Mouse (Mus musculus) midbrain, embryonic 14.5 days (tissue): ENCODE data around the gene Trim29. TPM values are rescaled to one million over a fixed set of nuclear protein-coding genes. Genes with fewer than 3 reads are reported as not detected.

Source experiments
- ATAC-seq: fragments of 200-750 bp; cut with Nextera tagmentation; 2 replicates; pipeline ENCODE4 v1.8.0; 2017; ENCODE audit warnings: moderate number of reproducible peaks, moderate library complexity; ENCODE audit not compliant: low FRiP score, low TSS enrichment
- DNase-seq: peaks from one replicate; pipeline ENCODE4 v3.0.0-alpha.2; 2015
- H3K27ac ChIP-seq: fragments of 300-500 bp; sonication (generic); replicated peaks from 2 replicates; pipeline ENCODE4 v1.5.1; 2014; ENCODE audit warnings: mild to moderate bottlenecking, low read depth, low read length, moderate library complexity
- H3K27me3 ChIP-seq: fragments of 300-500 bp; sonication (generic); 2 replicates; pipeline ENCODE4 v1.6.1; 2014; ENCODE audit warnings: low read length, control low read depth, mixed read lengths; ENCODE audit not compliant: control insufficient read depth, insufficient read depth
- H3K36me3 ChIP-seq: fragments of 300-500 bp; sonication (generic); 2 replicates; pipeline ENCODE4 v1.6.1; 2014; ENCODE audit warnings: low read length, control low read depth; ENCODE audit not compliant: control insufficient read depth, insufficient read depth
- H3K4me1 ChIP-seq: fragments of 300-500 bp; sonication (generic); 2 replicates; pipeline ENCODE4 v1.6.1; 2014; ENCODE audit warnings: mild to moderate bottlenecking, antibody characterized with exemption, low read length, control low read depth; ENCODE audit not compliant: control insufficient read depth, insufficient read depth
- H3K4me2 ChIP-seq: fragments of 300-500 bp; sonication (generic); 2 replicates; pipeline ENCODE4 v1.6.1; 2014; ENCODE audit warnings: mild to moderate bottlenecking, low read length, moderate library complexity
- H3K4me3 ChIP-seq: fragments of 300-500 bp; sonication (generic); replicated peaks from 2 replicates; pipeline ENCODE4 v1.5.1; 2014; ENCODE audit warnings: low read depth, low read length
- H3K9ac ChIP-seq: fragments of 300-500 bp; sonication (generic); replicated peaks from 2 replicates; pipeline ENCODE4 v1.6.1; 2014; ENCODE audit warnings: mild to moderate bottlenecking, low read length, moderate library complexity
- H3K9me3 ChIP-seq: fragments of 300-500 bp; sonication (generic); 2 replicates; pipeline ENCODE4 v1.6.1; 2016; ENCODE audit warnings: low read length, control low read depth, mixed read lengths; ENCODE audit not compliant: control insufficient read depth
- WGBS: fragments of 180-500 bp; shearing (Covaris S2); extraction: QIAGEN DNeasy Blood & Tissue Kit; methylation state at CpG from one replicate; pipeline ENCODE4 v1.1.7; 2014; 5-methylcytosine and 5-hydroxymethylcytosine counted together
- polyA plus RNA-seq: library from polyadenylated mRNA; unstranded; fragments of >200 nt; fragmentation: Nextera tagmentation; extraction: Ambion mirVana; gene quantifications from 2 replicates; pipeline ENCODE4 v1.2.1, GENCODE M21; 2014

The Trim29 gene
- polyA plus RNA-seq, 1 experiment from 2014 or later = not detected

DNA sequence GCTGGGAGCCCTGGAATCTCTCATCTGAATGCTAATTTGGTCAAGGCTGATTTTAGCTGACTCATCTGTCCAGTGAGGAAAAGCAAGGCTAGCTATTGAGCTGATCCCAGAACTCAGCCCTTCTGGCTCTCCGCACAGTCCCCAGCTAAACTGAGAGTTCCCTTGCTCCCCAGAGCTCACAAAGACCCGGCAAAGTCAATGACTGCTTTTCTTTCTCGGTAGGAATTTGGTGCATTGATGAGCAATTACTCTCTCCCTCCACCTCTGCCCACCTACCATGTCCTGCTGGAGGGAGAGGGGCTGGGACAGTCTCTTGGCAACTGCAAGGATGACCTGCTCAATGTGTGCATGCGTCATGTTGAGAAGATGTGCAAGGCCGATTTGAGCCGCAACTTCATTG, 11.3 kb downstream of the Trim29 start:
- no peak overlapping the region for H3K4me3 ChIP-seq

GRCm38 (mm10) chr9:43322666-43323065, 12.0 kb downstream of the Trim29 start:
- no peak overlapping the region for H3K4me3 ChIP-seq
- no peaks in the 10 kb centered on the region for H3K4me1 ChIP-seq
- H3K4me2 ChIP-seq = no peak overlapping the region
- 87% methylated on average over 4 of the region's 4 CpGs for WGBS
- ATAC-seq (no peak), DNase-seq (no peak)
- no peaks in the 10 kb centered on the region; the same call in 1 of the 2 replicates for H3K27me3 ChIP-seq
- H3K36me3 ChIP-seq = no peaks in the 10 kb centered on the region
- H3K27ac ChIP-seq = no peak overlapping the region
- no peaks in the 10 kb centered on the region for H3K9me3 ChIP-seq
- no peak overlapping the region for H3K9ac ChIP-seq

More for the DNA sequence above, 11.3 kb downstream of the Trim29 start:
- H3K4me1 ChIP-seq = no peaks in the 10 kb centered on the region
- no peaks in the 10 kb centered on the region for H3K9me3 ChIP-seq
- no peaks in the 10 kb centered on the region for H3K36me3 ChIP-seq
- H3K4me2 ChIP-seq = no peak overlapping the region
- no peaks in the 10 kb centered on the region; the same call in 1 of the 2 replicates for H3K27me3 ChIP-seq
- 87% methylated on average over 6 of the region's 6 CpGs for WGBS
- H3K27ac ChIP-seq = no peak overlapping the region
- no peak for ATAC-seq
- H3K9ac ChIP-seq = no peak overlapping the region
- no peak for DNase-seq

GRCm38 (mm10) chr9:43325486-43325885, 14.8 kb downstream of the Trim29 start:
- no peak overlapping the region for H3K4me2 ChIP-seq
- ATAC-seq = no peak
- no peak overlapping the region for H3K4me3 ChIP-seq
- H3K9me3 ChIP-seq = no peaks in the 10 kb centered on the region
- H3K27me3 ChIP-seq = no peaks in the 10 kb centered on the region; the same call in none of the 2 replicates
- DNase-seq = no peak
- no peaks in the 10 kb centered on the region for H3K4me1 ChIP-seq
- H3K9ac ChIP-seq = no peak overlapping the region
- no peak overlapping the region for H3K27ac ChIP-seq
- 75% methylated on average over 3 of the region's 3 CpGs for WGBS
- H3K36me3 ChIP-seq = no peaks in the 10 kb centered on the region

- H3K9ac ChIP-seq = no peak overlapping the region
- no peaks in the 10 kb centered on the region for H3K4me1 ChIP-seq
- H3K4me2 ChIP-seq = no peak overlapping the region
- no peaks in the 10 kb centered on the region for H3K9me3 ChIP-seq
- WGBS = 88% methylated on average over 7 of the region's 7 CpGs
- no peaks in the 10 kb centered on the region; the same call in none of the 2 replicates for H3K27me3 ChIP-seq
- H3K27ac ChIP-seq = no peak overlapping the region
- no peak overlapping the region for H3K4me3 ChIP-seq
- no peaks in the 10 kb centered on the region for H3K36me3 ChIP-seq
- DNase-seq (no peak), ATAC-seq (no peak)
Observed at GRCm38 (mm10) chr9:43326015-43326631, 15.5 kb downstream of the Trim29 start.

GRCm38 (mm10) chr9:43327182-43328129, 16.8 kb downstream of the Trim29 start:
- Histone ChIP-seq H3K36me3 (no peaks in the 10 kb centered on the region), H3K27ac (no peak overlapping the region), H3K4me2 (no peak overlapping the region), H3K27me3 (no peaks in the 10 kb centered on the region; the same call in none of the 2 replicates), H3K9ac (no peak overlapping the region), H3K4me3 (no peak overlapping the region), H3K9me3 (no peaks in the 10 kb centered on the region), H3K4me1 (no peaks in the 10 kb centered on the region)
- WGBS = 45% methylated on average over 21 of the region's 21 CpGs
- peak; percentile 70 for DNase-seq
- ATAC-seq = no peak

DNA sequence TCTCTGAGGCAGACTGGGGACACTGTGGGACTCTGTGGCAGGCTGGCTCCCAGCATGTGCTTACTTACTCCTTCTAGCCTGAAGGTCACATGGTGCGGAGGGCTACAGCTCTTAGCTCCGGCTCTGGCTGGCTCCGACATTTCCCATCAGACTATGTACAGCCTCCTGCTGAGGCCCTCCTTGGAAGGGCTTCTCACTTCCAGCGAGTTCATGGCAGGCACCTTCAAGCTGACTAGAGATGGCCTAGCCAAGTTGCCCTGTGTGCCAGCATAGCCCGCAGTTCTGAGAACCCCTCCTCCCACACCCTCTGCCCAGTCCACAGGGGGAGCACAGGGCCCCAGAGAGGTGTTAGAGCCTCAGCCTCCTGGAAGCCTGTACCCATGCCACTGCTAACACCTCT, 19.8 kb downstream of the Trim29 start:
- no peaks in the 10 kb centered on the region for H3K4me1 ChIP-seq
- ATAC-seq (no peak), DNase-seq (no peak)
- H3K27ac ChIP-seq = no peak overlapping the region
- no peaks in the 10 kb centered on the region for H3K36me3 ChIP-seq
- no peaks in the 10 kb centered on the region; the same call in 1 of the 2 replicates for H3K27me3 ChIP-seq
- no peak overlapping the region for H3K4me3 ChIP-seq
- no peak overlapping the region for H3K4me2 ChIP-seq
- no peak overlapping the region for H3K9ac ChIP-seq
- H3K9me3 ChIP-seq = no peaks in the 10 kb centered on the region
- 43% methylated on average over 5 of the region's 5 CpGs for WGBS

DNA sequence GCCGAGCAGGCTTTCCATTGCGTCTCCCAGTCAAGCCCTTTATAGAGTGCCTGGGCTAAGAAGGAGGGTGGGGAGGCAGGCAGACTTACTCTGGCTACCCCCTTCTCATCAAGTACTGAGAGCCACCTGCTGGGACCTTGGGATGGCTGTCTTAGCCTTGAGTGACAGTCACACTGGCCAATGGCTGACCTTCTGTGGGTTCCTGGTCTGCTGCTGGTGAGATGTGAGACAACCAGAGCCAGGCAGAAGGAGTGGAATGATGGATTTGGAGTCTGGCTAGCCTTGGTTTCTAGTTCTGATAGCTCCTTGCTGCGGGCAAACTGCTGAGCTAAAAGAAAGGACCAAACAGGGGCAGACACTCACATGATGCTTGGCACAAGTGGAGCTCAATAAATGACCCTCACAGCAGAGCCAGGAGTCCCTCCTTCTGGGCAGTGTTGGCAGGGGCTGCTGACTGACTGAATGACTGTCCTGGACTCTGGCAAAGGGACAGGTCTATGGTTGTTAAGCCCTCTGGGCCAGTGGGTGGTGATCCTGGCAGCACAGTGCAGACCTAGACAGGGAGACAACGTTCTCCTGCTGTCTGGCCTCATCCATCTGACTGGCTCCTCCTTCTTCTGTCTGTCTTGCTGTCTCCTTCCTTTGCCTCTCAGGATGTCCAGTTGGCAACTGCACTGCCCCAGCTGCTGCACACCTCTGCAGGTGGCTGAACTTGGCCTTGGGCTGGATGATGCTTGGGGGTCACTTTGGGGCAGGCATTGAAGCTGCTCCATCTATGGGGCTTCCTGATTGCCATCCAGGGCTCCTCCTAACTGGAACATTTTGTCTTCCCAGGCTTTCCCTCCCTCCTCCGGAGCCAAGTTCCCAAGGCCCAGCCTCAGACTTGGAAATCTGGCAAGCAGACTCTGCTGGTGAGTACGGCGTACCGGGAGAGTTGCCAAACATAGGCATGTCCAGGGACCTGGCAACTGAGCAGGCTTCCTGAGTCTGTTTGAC, 21.1 kb downstream of the Trim29 start:
- no peak overlapping the region for H3K27ac ChIP-seq
- no peaks in the 10 kb centered on the region for H3K36me3 ChIP-seq
- H3K4me2 ChIP-seq = no peak overlapping the region
- H3K4me1 ChIP-seq = no peaks in the 10 kb centered on the region
- no peak overlapping the region for H3K9ac ChIP-seq
- no peaks in the 10 kb centered on the region; the same call in 1 of the 2 replicates for H3K27me3 ChIP-seq
- peak; percentile 42 for DNase-seq
- no peak overlapping the region for H3K4me3 ChIP-seq
- no peak for ATAC-seq
- 83% methylated on average over 8 of the region's 8 CpGs for WGBS
- no peaks in the 10 kb centered on the region for H3K9me3 ChIP-seq

DNA sequence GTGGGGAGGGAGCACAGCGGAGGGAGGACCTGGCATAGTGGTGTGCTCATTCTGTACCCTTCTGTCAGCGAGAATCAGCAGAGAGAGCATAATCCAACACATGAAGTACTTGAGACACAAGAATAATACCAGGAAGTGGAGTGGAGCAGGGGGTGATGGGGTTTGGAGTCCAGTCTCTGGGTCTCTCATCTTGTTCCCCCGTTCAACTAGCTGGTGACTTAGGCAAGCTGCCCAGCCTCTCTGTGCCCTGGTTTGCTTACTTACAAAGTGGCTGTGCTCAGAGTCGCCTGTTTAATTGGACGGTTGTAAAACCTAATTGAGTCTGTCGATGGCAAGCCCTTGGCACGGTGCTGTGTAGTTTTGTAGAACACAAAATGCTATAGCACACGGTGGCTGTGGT, 23.8 kb downstream of the Trim29 start:
- no peak overlapping the region for H3K27ac ChIP-seq
- no peaks in the 10 kb centered on the region; the same call in 1 of the 2 replicates for H3K27me3 ChIP-seq
- H3K36me3 ChIP-seq = no peaks in the 10 kb centered on the region
- H3K9me3 ChIP-seq = no peaks in the 10 kb centered on the region
- H3K4me1 ChIP-seq = no peaks in the 10 kb centered on the region
- no peak overlapping the region for H3K9ac ChIP-seq
- no peak overlapping the region for H3K4me2 ChIP-seq
- 88% methylated on average over 8 of the region's 8 CpGs for WGBS
- ATAC-seq (no peak), DNase-seq (no peak)
- no peak overlapping the region for H3K4me3 ChIP-seq
